Mouse (Mus musculus) intestine, embryonic 16.5 days (tissue): ENCODE measurements around the gene Erp29. TPM values are rescaled to one million over a fixed set of nuclear protein-coding genes. Genes with fewer than 3 reads are reported as not detected.

Source experiments
- ATAC-seq: fragments of 200-750 bp; cut with Nextera tagmentation; 2 replicates; pipeline ENCODE4 v1.8.0; 2017; ENCODE audit warnings: moderate TSS enrichment, moderate library complexity
- H3K27ac ChIP-seq: fragments of 300-500 bp; sonication (generic); 2 replicates; pipeline ENCODE4 v1.5.1; 2014; ENCODE audit warnings: mild to moderate bottlenecking, low read length
- H3K27me3 ChIP-seq: fragments of 300-500 bp; sonication (generic); replicated peaks from 2 replicates; pipeline ENCODE4 v1.6.1; 2014; ENCODE audit warnings: low read length, control low read depth, mixed read lengths; ENCODE audit not compliant: control insufficient read depth, insufficient read depth
- H3K36me3 ChIP-seq: fragments of 300-500 bp; sonication (generic); 2 replicates; pipeline ENCODE4 v1.6.1; 2014; ENCODE audit warnings: low read length, control low read depth; ENCODE audit not compliant: control insufficient read depth, insufficient read depth
- H3K4me1 ChIP-seq: fragments of 300-500 bp; sonication (generic); 2 replicates; pipeline ENCODE4 v1.6.1; 2014; ENCODE audit warnings: low read length, control low read depth, mixed read lengths; ENCODE audit not compliant: control insufficient read depth, insufficient read depth
- H3K4me2 ChIP-seq: fragments of 300-500 bp; sonication (generic); 2 replicates; pipeline ENCODE4 v1.6.1; 2014; ENCODE audit warnings: low read depth, low read length, control low read depth
- H3K4me3 ChIP-seq: fragments of 300-500 bp; sonication (generic); 2 replicates; pipeline ENCODE4 v1.5.1; 2014; ENCODE audit warnings: mild to moderate bottlenecking, low read length
- H3K9ac ChIP-seq: fragments of 300-500 bp; sonication (generic); 2 replicates; pipeline ENCODE4 v1.6.1; 2014; ENCODE audit warnings: low read depth, low read length
- H3K9me3 ChIP-seq: fragments of 300-500 bp; sonication (generic); 2 replicates; pipeline ENCODE4 v1.6.1; 2016; ENCODE audit warnings: low read length, control low read depth; ENCODE audit not compliant: control insufficient read depth
- WGBS: fragments of 180-500 bp; shearing (Covaris S2); extraction: QIAGEN DNeasy Blood & Tissue Kit; methylation state at CpG from one replicate; pipeline ENCODE4 v1.1.7; 2014; 5-methylcytosine and 5-hydroxymethylcytosine counted together
- polyA plus RNA-seq: library from polyadenylated mRNA; unstranded; fragments of >200 nt; fragmentation: Nextera tagmentation; extraction: Ambion mirVana; gene quantifications from 2 replicates; pipeline ENCODE4 v1.2.1, GENCODE M21; 2015

Erp29 gene
- polyA plus RNA-seq, 1 experiment from 2014 or later = 202 TPM

- Histone ChIP-seq H3K27me3 (no peaks in the 10 kb centered on the region), H3K27ac (peak overlapping the region; percentile 96), H3K4me3 (peak overlapping the region; percentile 96), H3K9ac (peak overlapping the region; percentile 99), H3K4me2 (peak overlapping the region; percentile 90), H3K9me3 (no peaks in the 10 kb centered on the region), H3K36me3 (peaks cover 8% of the 10 kb centered on the region), H3K4me1 (peaks cover 31% of the 10 kb centered on the region)
- WGBS = 6% methylated on average over 9 of the region's 9 CpGs
- peak; percentile 6 for ATAC-seq
Observed at GRCm38 (mm10) chr5:121452906-121453305, 600 bp upstream of the Erp29 start.

DNA sequence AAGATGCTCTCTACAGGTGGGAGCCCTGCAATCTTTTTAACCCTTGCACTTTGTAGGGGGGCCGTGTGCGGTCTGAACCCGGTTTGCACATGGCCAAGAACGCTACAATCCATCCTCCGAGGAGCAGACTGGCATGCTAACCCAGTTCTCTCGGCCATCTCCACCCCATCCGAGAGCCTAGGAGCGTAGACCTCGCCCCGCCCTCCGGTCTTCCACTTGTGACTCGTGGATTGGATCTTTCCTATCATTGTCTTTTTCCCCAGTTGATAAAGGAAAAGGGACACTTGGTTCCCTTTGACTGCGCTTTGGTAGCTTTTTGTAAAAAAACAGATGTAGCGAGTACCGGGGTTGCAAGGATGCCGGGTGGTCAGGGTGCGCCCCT is 671 bp downstream of the Erp29 start, which contains the start of gene Tmem116:
Gene Tmem116 (plus strand): TSS at position 250 of the 382 bp plus-strand sequence.
- Histone ChIP-seq H3K4me2 (peak within 1 kb of the TSS; percentile 90), H3K9me3 (no peaks in the 10 kb centered on the region), H3K27ac (peak within 1 kb of the TSS; percentile 96), H3K27me3 (no peaks in the 10 kb centered on the region), H3K4me1 (peaks cover 31% of the 10 kb centered on the region), H3K4me3 (peak within 1 kb of the TSS; percentile 96), H3K9ac (peak within 1 kb of the TSS; percentile 99), H3K36me3 (peaks cover 9% of the 10 kb centered on the region)
- 0 out of 2 replicates have a peak, but pooled peaks have one; percentile 20 for ATAC-seq
- under 1% methylated on average over 17 of the region's 17 CpGs for WGBS

- no peak for ATAC-seq
- H3K9ac ChIP-seq = peak overlapping the region; percentile 96
- H3K4me3 ChIP-seq = peak overlapping the region; percentile 96
- WGBS = 14% methylated on average over 8 of the region's 8 CpGs
- peaks cover 29% of the 10 kb centered on the region for H3K4me1 ChIP-seq
- peak overlapping the region; percentile 95 for H3K27ac ChIP-seq
- H3K36me3 ChIP-seq = peaks cover 12% of the 10 kb centered on the region
- peak overlapping the region; percentile 87 for H3K4me2 ChIP-seq
- H3K27me3 ChIP-seq = no peaks in the 10 kb centered on the region
- H3K9me3 ChIP-seq = no peaks in the 10 kb centered on the region
Observed at GRCm38 (mm10) chr5:121451203-121451602, 1.1 kb downstream of the Erp29 start.

DNA sequence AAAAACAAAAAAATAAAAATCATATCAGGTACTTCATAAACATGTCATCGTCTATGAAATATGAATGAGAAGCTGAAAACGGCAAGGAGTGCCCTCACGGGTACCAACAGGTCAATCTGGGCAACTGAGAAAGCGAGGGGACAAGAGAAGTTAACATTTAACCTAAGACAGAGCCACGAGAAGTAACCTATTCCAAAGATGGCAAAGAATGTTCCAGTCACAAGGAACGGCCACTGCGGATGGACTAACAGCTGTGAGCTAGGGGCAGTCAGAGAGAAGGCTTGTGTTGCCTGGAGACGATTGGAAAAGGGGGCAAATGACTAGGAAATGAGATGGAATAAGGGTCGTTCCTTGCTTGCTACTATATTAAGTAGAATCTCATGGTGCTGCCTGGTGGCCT is 1.8 kb downstream of the Erp29 start:
- Histone ChIP-seq H3K4me2 (no peak overlapping the region), H3K4me3 (no peak overlapping the region), H3K9ac (peak overlapping the region; percentile 23; the same call in 1 of the 2 replicates), H3K9me3 (no peaks in the 10 kb centered on the region), H3K27me3 (no peaks in the 10 kb centered on the region), H3K36me3 (peaks cover 12% of the 10 kb centered on the region), H3K27ac (no peak overlapping the region), H3K4me1 (peaks cover 24% of the 10 kb centered on the region)
- no peak for ATAC-seq
- 65% methylated on average over 9 of the region's 9 CpGs for WGBS

GRCm38 (mm10) chr5:121449976-121450375 is 2.3 kb downstream of the Erp29 start:
- no peak overlapping the region for H3K4me3 ChIP-seq
- H3K27ac ChIP-seq = 0 out of 2 replicates have a peak overlapping the region, but pooled peaks have one; percentile 2
- H3K9ac ChIP-seq = no peak overlapping the region
- H3K9me3 ChIP-seq = no peaks in the 10 kb centered on the region
- no peak for ATAC-seq
- 61% methylated on average over 6 of the region's 6 CpGs for WGBS
- H3K4me2 ChIP-seq = no peak overlapping the region
- H3K4me1 ChIP-seq = peaks cover 22% of the 10 kb centered on the region
- H3K36me3 ChIP-seq = peaks cover 16% of the 10 kb centered on the region
- H3K27me3 ChIP-seq = no peaks in the 10 kb centered on the region

GRCm38 (mm10) chr5:121448450-121448849 is 3.9 kb downstream of the Erp29 start:
- peaks cover 26% of the 10 kb centered on the region for H3K36me3 ChIP-seq
- no peak overlapping the region for H3K4me2 ChIP-seq
- H3K9ac ChIP-seq = no peak overlapping the region
- H3K4me3 ChIP-seq = no peak overlapping the region
- no peaks in the 10 kb centered on the region for H3K27me3 ChIP-seq
- no peaks in the 10 kb centered on the region for H3K9me3 ChIP-seq
- peaks cover 12% of the 10 kb centered on the region for H3K4me1 ChIP-seq
- 96% methylated on average over 3 of the region's 3 CpGs for WGBS
- ATAC-seq = no peak
- H3K27ac ChIP-seq = no peak overlapping the region

DNA sequence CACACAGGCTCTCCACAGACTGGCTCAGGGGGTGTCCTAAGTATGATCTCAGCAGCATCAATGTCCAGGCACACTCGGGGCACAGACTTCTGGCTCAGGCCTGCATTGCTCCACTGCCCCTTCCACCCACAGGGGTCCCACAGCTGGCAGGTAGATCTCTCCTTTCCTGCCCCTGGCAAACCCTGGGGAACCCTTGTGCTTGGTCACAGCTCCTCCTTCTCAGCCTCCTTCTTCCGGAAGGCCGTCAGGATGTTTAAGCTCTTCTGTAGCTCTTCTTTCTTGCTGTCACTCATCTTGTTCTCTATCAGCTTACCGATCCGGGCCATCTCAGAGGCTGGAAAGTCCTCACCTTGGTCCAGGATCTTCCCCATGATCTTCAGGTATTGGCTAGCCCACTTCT is 7.4 kb downstream of the Erp29 start:
- ATAC-seq = no peak; the same call in 1 of the 2 replicates
- Histone ChIP-seq H3K4me2 (no peak overlapping the region), H3K36me3 (peaks cover 33% of the 10 kb centered on the region), H3K27ac (no peak overlapping the region), H3K27me3 (no peaks in the 10 kb centered on the region), H3K4me3 (no peak overlapping the region), H3K9ac (no peak overlapping the region), H3K9me3 (no peaks in the 10 kb centered on the region), H3K4me1 (peaks cover 3% of the 10 kb centered on the region; the same call in 1 of the 2 replicates)
- 83% methylated on average over 5 of the region's 5 CpGs for WGBS

GRCm38 (mm10) chr5:121443548-121443947 is 8.8 kb downstream of the Erp29 start:
- Histone ChIP-seq H3K9me3 (no peaks in the 10 kb centered on the region), H3K36me3 (peaks cover 42% of the 10 kb centered on the region), H3K4me1 (no peaks in the 10 kb centered on the region), H3K27ac (no peak overlapping the region), H3K4me3 (no peak overlapping the region), H3K9ac (no peak overlapping the region), H3K4me2 (no peak overlapping the region), H3K27me3 (no peaks in the 10 kb centered on the region)
- WGBS = 93% methylated on average over 3 of the region's 3 CpGs
- ATAC-seq = no peak

DNA sequence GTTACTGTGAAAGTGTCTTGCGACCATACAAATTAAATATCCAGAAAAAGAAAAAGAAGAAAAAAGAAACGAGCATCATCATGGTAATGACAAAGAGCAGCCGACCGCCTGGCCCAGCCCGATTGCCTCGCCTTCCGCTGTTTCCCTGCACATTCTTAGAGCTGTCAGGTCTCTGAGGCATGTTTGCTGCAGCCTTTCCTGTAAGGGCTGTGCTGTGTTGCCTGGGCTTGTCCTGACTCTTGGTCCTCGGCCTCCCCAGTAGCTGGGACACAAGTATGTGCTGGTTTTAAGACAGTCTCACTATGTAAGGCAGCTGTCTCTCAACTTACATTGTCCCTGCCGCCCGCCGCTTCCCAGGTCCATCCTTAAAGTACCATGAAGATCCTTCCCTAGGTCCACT is 13.6 kb downstream of the Erp29 start:
- Histone ChIP-seq H3K9ac (no peak overlapping the region), H3K27me3 (no peaks in the 10 kb centered on the region), H3K4me3 (no peak overlapping the region), H3K4me1 (no peaks in the 10 kb centered on the region), H3K36me3 (peaks cover 36% of the 10 kb centered on the region), H3K4me2 (no peak overlapping the region), H3K27ac (no peak overlapping the region), H3K9me3 (no peaks in the 10 kb centered on the region)
- ATAC-seq = no peak
- 92% methylated on average over 11 of the region's 11 CpGs for WGBS

- Histone ChIP-seq H3K4me1 (no peaks in the 10 kb centered on the region), H3K4me3 (no peak overlapping the region), H3K9ac (no peak overlapping the region), H3K4me2 (no peak overlapping the region), H3K27ac (no peak overlapping the region), H3K27me3 (no peaks in the 10 kb centered on the region), H3K9me3 (no peaks in the 10 kb centered on the region), H3K36me3 (peaks cover 35% of the 10 kb centered on the region)
- 85% methylated on average over 5 of the region's 5 CpGs for WGBS
- ATAC-seq = no peak
Observed at GRCm38 (mm10) chr5:121438131-121438530, 14.2 kb downstream of the Erp29 start.
